ENCODE assay signal across 34 mouse cellular contexts in the genomic region with DNA sequence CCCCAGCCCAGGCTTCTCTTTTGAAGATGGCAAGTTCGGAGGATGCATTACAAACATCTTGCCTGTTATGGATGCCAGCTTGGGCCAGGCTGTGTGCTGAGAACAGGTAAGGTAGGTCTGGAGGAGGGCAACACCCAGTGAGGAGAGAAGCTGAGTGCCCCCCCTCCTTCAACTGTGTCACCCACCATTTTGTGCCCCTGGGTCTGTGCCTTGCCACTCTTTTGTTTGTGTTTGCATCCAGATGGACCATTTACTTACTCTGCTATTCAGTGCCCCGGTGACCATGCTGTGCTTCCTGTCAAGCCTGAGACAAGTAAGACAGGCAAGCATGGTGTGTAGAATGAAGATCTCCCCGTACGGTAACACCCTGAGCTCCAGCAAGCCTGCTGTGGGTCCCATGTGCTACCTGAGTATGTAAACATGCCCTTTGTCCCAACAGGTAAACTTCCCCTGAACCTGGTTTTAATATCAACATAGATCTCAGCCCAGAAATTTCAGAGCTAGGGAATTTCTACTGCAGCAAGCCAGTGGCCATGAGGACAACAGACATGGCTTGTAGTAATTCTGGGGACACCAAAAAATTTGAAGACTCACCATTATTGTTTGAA. TPM values are rescaled to one million over a fixed set of nuclear protein-coding genes. Genes with fewer than 3 reads are reported as not detected.
DNase-seq lines count a peak whose midpoint lies in the region; ATAC-seq and TF ChIP-seq lines count a peak whose summit lies in the region.
"Had no signal": no experiment of that assay in that cellular context is flagged by ENCODE, and none has a peak within 500 bp of the region (broad histone marks: within the 10 kb centered on the region; RNA-seq: fewer than 3 reads in every experiment).

No protein-coding gene starts in this region.

- peak; percentile 78 for DNase-seq in midbrain, embryonic 11.5 days (ENCODE audit: low spot score, missing footprints)
- DNase-seq in midbrain, embryonic 10.5 days (ENCODE audit: low spot score), result no peak
- DNase-seq in yolk sac, embryonic 10.5 days (ENCODE audit: low spot score), result peak; percentile 59
- DNase-seq in left cerebral cortex, postnatal 10 days (ENCODE audit: extremely low spot score in 1 of 2, low spot score in 2 of 2), result no peak
- DNase-seq: adrenal gland, postnatal 14 days; cerebellum, adult 11 months; cerebellum, adult 9-11 months; embryo, embryonic 11 days; gastrocnemius, postnatal 25 days; heart, adult 11 months; kidney, adult 11 months; kidney, postnatal 14 days; left cerebral cortex, postnatal 4 days; lung, embryonic 14.5 days; lung, postnatal 14 days; thymus, adult 18-20 months; thymus, postnatal 36 days had no signal

- H3K9ac ChIP-seq in forebrain, embryonic 13.5 days, result no peak overlapping the region
- H3K9ac ChIP-seq in forebrain, embryonic 16.5 days (replicated peaks; ENCODE audit: low read depth, low read length), result no peak overlapping the region
- no peak overlapping the region for H3K9ac ChIP-seq in midbrain, embryonic 11.5 days (ENCODE audit: low read length)
- H3K9ac ChIP-seq: embryonic facial prominence, embryonic 13.5 days; heart, embryonic 15.5 days; hindbrain, embryonic 12.5 days; lung, embryonic 14.5 days; neural tube, embryonic 13.5 days had no signal

- H3K79me2 ChIP-seq in myocyte (ENCODE audit: control insufficient read depth, insufficient read depth), result no peaks in the 10 kb centered on the region

- TF ChIP-seq POLR2A in myocyte (IDR thresholded peaks at IDR 0.05; ENCODE audit: insufficient read length, low read depth), result peak; percentile 45

- H3ac ChIP-seq in myocyte (ENCODE audit: control insufficient read depth, insufficient read length), result no peak overlapping the region

- intact Hi-C loops in left cerebral cortex, postnatal 10 days (cut with DNase I), result no loop called here

- peaks cover 6% of the 10 kb centered on the region for H3K4me1 ChIP-seq in forebrain, embryonic 13.5 days
- peaks cover 10% of the 10 kb centered on the region for H3K4me1 ChIP-seq in forebrain, embryonic 16.5 days (replicated peaks; ENCODE audit: control insufficient read depth, insufficient read depth, low read length)
- no peaks in the 10 kb centered on the region for H3K4me1 ChIP-seq in midbrain, embryonic 11.5 days (ENCODE audit: control insufficient read depth, insufficient read depth, low read length)
- peaks cover 12% of the 10 kb centered on the region for H3K4me1 ChIP-seq in midbrain, embryonic 10.5 days

- 70% methylated on average over 4 of the region's 4 CpGs for WGBS in forebrain, embryonic 13.5 days
- 54% methylated on average over 4 of the region's 4 CpGs for WGBS in forebrain, embryonic 16.5 days
- WGBS in midbrain, embryonic 11.5 days, result 80% methylated on average over 4 of the region's 4 CpGs
- WGBS in midbrain, embryonic 10.5 days, result 79% methylated on average over 4 of the region's 4 CpGs

- ATAC-seq in forebrain, embryonic 13.5 days, result 0 out of 2 replicates have a peak, but pooled peaks have one; percentile 24
- no peak for ATAC-seq in forebrain, embryonic 16.5 days
- ATAC-seq in midbrain, embryonic 11.5 days (ENCODE audit: low FRiP score), result no peak
- ATAC-seq in erythroid progenitor cell, adult 5-6 weeks (replicated peaks; ENCODE audit: low FRiP score, poor library complexity, severe bottlenecking), result no peak
- ATAC-seq: hindbrain, postnatal 0 days; midbrain, embryonic 16.5 days; Patski had no signal

- H3K9me3 ChIP-seq in forebrain, embryonic 13.5 days (replicated peaks), result no peaks in the 10 kb centered on the region
- H3K9me3 ChIP-seq in forebrain, embryonic 16.5 days (ENCODE audit: control insufficient read depth, low read length), result no peaks in the 10 kb centered on the region
- H3K9me3 ChIP-seq in midbrain, embryonic 11.5 days (ENCODE audit: control insufficient read depth, low read length), result no peaks in the 10 kb centered on the region
- H3K9me3 ChIP-seq in midbrain, embryonic 10.5 days (replicated peaks), result no peaks in the 10 kb centered on the region
- H3K9me3 ChIP-seq: embryonic facial prominence, embryonic 13.5 days; heart, embryonic 10.5 days; heart, embryonic 15.5 days; hindbrain, embryonic 12.5 days; neural tube, embryonic 13.5 days had no signal

- peaks cover 23% of the 10 kb centered on the region for H3K36me3 ChIP-seq in forebrain, embryonic 13.5 days (ENCODE audit: poor library complexity, severe bottlenecking)
- peaks cover 7% of the 10 kb centered on the region for H3K36me3 ChIP-seq in forebrain, embryonic 16.5 days (ENCODE audit: control insufficient read depth, insufficient read depth)
- peaks cover 4% of the 10 kb centered on the region for H3K36me3 ChIP-seq in midbrain, embryonic 11.5 days (ENCODE audit: control insufficient read depth, insufficient read depth, low read length)
- H3K36me3 ChIP-seq in midbrain, embryonic 10.5 days, result peaks cover 21% of the 10 kb centered on the region
- H3K36me3 ChIP-seq in myocyte (ENCODE audit: control insufficient read depth, insufficient read depth), result peaks cover 38% of the 10 kb centered on the region

- no peak overlapping the region for H3K4me3 ChIP-seq in forebrain, embryonic 13.5 days
- no peak overlapping the region for H3K4me3 ChIP-seq in forebrain, embryonic 16.5 days (replicated peaks; ENCODE audit: low read length)
- no peak overlapping the region for H3K4me3 ChIP-seq in midbrain, embryonic 11.5 days (ENCODE audit: low read depth, low read length)
- H3K4me3 ChIP-seq in midbrain, embryonic 10.5 days, result no peak overlapping the region
- H3K4me3 ChIP-seq in myocyte, result no peak overlapping the region
- H3K4me3 ChIP-seq: embryonic facial prominence, embryonic 13.5 days; heart, embryonic 10.5 days; heart, embryonic 15.5 days; hindbrain, embryonic 12.5 days; neural tube, embryonic 13.5 days had no signal

- no peak overlapping the region for H3K4me2 ChIP-seq in forebrain, embryonic 13.5 days
- H3K4me2 ChIP-seq in forebrain, embryonic 16.5 days (ENCODE audit: low read length), result no peak overlapping the region
- H3K4me2 ChIP-seq in midbrain, embryonic 11.5 days, result no peak overlapping the region
- H3K4me2 ChIP-seq in myocyte (ENCODE audit: low read depth), result no peak overlapping the region
- H3K4me2 ChIP-seq: heart, embryonic 15.5 days; hindbrain, embryonic 12.5 days; lung, embryonic 14.5 days; neural tube, embryonic 13.5 days had no signal

- no peaks in the 10 kb centered on the region for H3K27me3 ChIP-seq in forebrain, embryonic 13.5 days
- no peaks in the 10 kb centered on the region for H3K27me3 ChIP-seq in forebrain, embryonic 16.5 days (replicated peaks; ENCODE audit: control insufficient read depth, insufficient read depth, low read length)
- H3K27me3 ChIP-seq in midbrain, embryonic 11.5 days (ENCODE audit: control insufficient read depth, insufficient read depth, low read length), result no peaks in the 10 kb centered on the region
- H3K27me3 ChIP-seq in midbrain, embryonic 10.5 days (ENCODE audit: low read depth, poor library complexity, severe bottlenecking), result no peaks in the 10 kb centered on the region
- no peaks in the 10 kb centered on the region for H3K27me3 ChIP-seq in myocyte (ENCODE audit: control insufficient read depth, insufficient read depth, insufficient read length)
- H3K27me3 ChIP-seq: embryonic facial prominence, embryonic 13.5 days; heart, embryonic 15.5 days; hindbrain, embryonic 12.5 days; neural tube, embryonic 13.5 days; Patski had no signal

- no peak overlapping the region for H3K27ac ChIP-seq in forebrain, embryonic 13.5 days
- no peak overlapping the region for H3K27ac ChIP-seq in forebrain, embryonic 16.5 days (ENCODE audit: low read length)
- no peak overlapping the region for H3K27ac ChIP-seq in midbrain, embryonic 11.5 days (ENCODE audit: low read depth, low read length)
- no peak overlapping the region for H3K27ac ChIP-seq in midbrain, embryonic 10.5 days (replicated peaks)
- H3K27ac ChIP-seq: embryonic facial prominence, embryonic 13.5 days; heart, embryonic 10.5 days; heart, embryonic 15.5 days; hindbrain, embryonic 12.5 days; hindbrain, postnatal 0 days; neural tube, embryonic 13.5 days had no signal

TF ChIP-seq in myocyte, 11 proteins besides CTCF, POLR2A, EP300 and RAD21:
- no peak for TF ChIP-seq MAX (IDR thresholded peaks at IDR 0.05; ENCODE audit: low read depth)
- peak; percentile 90 for TF ChIP-seq POLR2AphosphoS2 (IDR thresholded peaks at IDR 0.05; ENCODE audit: insufficient read length, low read depth)

RNA-seq across cellular contexts. Expression of gene Mb, which starts 22.2 kb away (rescaled TPM):
- 0.33 TPM in 1 of 2 replicates, not detected in the other for polyA plus RNA-seq in forebrain, embryonic 13.5 days (2015; fragmentation: Nextera tagmentation; extraction: Ambion mirVana)
- polyA plus RNA-seq in forebrain, embryonic 16.5 days (2015; fragmentation: Nextera tagmentation; extraction: Ambion mirVana), result 0.91 TPM in 1 of 2 replicates, not detected in the other
- not detected in 2 replicates for polyA plus RNA-seq in midbrain, embryonic 11.5 days (2014; fragmentation: Nextera tagmentation; extraction: Ambion mirVana)
- polyA plus RNA-seq in midbrain, embryonic 10.5 days (2016; fragmentation: Nextera tagmentation; extraction: Ambion mirVana), result 0.16 and 0.25 TPM in 2 replicates
- 1,055 TPM for polyA plus RNA-seq in myocyte (2012; fragmentation: generic; extraction: Trizol)
- total RNA-seq in erythroid progenitor cell, adult 5-6 weeks (2015; ENCODE audit: low replicate concordance), result not detected in 2 replicates
- not detected in 2 replicates for total RNA-seq in erythroid progenitor cell, adult 5-6 weeks (2017; ENCODE audit: low replicate concordance)
- not detected for total RNA-seq in left cerebral cortex, postnatal 10 days (2021)
- total RNA-seq: hindbrain, postnatal 0 days; left cerebral cortex, postnatal 4 days; MEL had no signal
- polyA plus RNA-seq: forebrain, embryonic 14.5 days; Patski had no signal

RNA-seq across cellular contexts. Expression of gene Apol6, which starts 28.1 kb away (rescaled TPM):
- polyA plus RNA-seq in forebrain, embryonic 13.5 days (2015; fragmentation: Nextera tagmentation; extraction: Ambion mirVana), result not detected in 2 replicates
- polyA plus RNA-seq in forebrain, embryonic 16.5 days (2015; fragmentation: Nextera tagmentation; extraction: Ambion mirVana), result not detected in 2 replicates
- polyA plus RNA-seq in midbrain, embryonic 11.5 days (2014; fragmentation: Nextera tagmentation; extraction: Ambion mirVana), result not detected in 2 replicates
- not detected in 2 replicates for polyA plus RNA-seq in midbrain, embryonic 10.5 days (2016; fragmentation: Nextera tagmentation; extraction: Ambion mirVana)
- polyA plus RNA-seq in myocyte (2012; fragmentation: generic; extraction: Trizol), result 4.8 TPM
- total RNA-seq in erythroid progenitor cell, adult 5-6 weeks (2015; ENCODE audit: low replicate concordance), result not detected in 2 replicates
- total RNA-seq in erythroid progenitor cell, adult 5-6 weeks (2017; ENCODE audit: low replicate concordance), result not detected in 2 replicates
- under 1 TPM in 1 of 2 experiments, not detected in 1; 0.32 TPM for total RNA-seq in left cerebral cortex, postnatal 10 days (2021)
- total RNA-seq: layer of hippocampus, adult 18-20 months; layer of hippocampus, postnatal 25 days; left cerebral cortex, postnatal 4 days; MEL had no signal
- polyA plus RNA-seq: forebrain, embryonic 14.5 days; hindbrain, embryonic 12.5 days; hindbrain, postnatal 0 days; kidney, embryonic 14.5 days; midbrain, embryonic 16.5 days; neural tube, embryonic 13.5 days had no signal

Comparison
In these comparisons a context has a peak if more than half of its experiments do, and no peak if none do; other contexts are left out.
1. DNase-seq: peak in midbrain, embryonic 11.5 days (single experiment) and yolk sac, embryonic 10.5 days (single experiment); none in midbrain, embryonic 10.5 days (single experiment) and left cerebral cortex, postnatal 10 days (0 of 2).
2. RNA of gene Mb, which starts 22.2 kb away (polyA plus RNA-seq): 1,055 TPM in myocyte (single experiment); 0.16 to 0.25 TPM in midbrain, embryonic 10.5 days, 0.91 TPM in forebrain, embryonic 16.5 days, 0.33 TPM in forebrain, embryonic 13.5 days and not detected in midbrain, embryonic 11.5 days; every median in the first group is over 100 times any median in the second.